Mouse (Mus musculus) limb, embryonic 11.5 days (tissue): ENCODE measurements around the gene Gdap1l1. TPM values are rescaled to one million over a fixed set of nuclear protein-coding genes. Genes with fewer than 3 reads are reported as not detected.

Experiments used
- ATAC-seq: fragments of 200-750 bp; cut with Nextera tagmentation; 2 replicates; pipeline ENCODE4 v1.8.0; 2017; ENCODE audit warnings: low read depth; ENCODE audit not compliant: insufficient number of reproducible peaks, low FRiP score, low TSS enrichment
- DNase-seq: peaks from one replicate; pipeline ENCODE4 v3.0.0-alpha.2; 2015; ENCODE audit warnings: low spot score
- H3K27ac ChIP-seq: fragments of 300-500 bp; sonication (generic); replicated peaks from 2 replicates; pipeline ENCODE4 v1.5.1; 2014; ENCODE audit warnings: low read depth, mild to moderate bottlenecking, low read length
- H3K27me3 ChIP-seq: fragments of 300-500 bp; sonication (generic); 2 replicates; pipeline ENCODE4 v1.6.1; 2014; ENCODE audit warnings: mild to moderate bottlenecking, low read length, mixed read lengths; ENCODE audit not compliant: control insufficient read depth, insufficient read depth
- H3K36me3 ChIP-seq: fragments of 300-500 bp; sonication (generic); 2 replicates; pipeline ENCODE4 v1.6.1; 2014; ENCODE audit warnings: mild to moderate bottlenecking, low read length, moderate library complexity, mixed read lengths; ENCODE audit not compliant: control insufficient read depth, insufficient read depth
- H3K4me1 ChIP-seq: fragments of 300-500 bp; sonication (generic); 2 replicates; pipeline ENCODE4 v1.6.1; 2014; ENCODE audit warnings: low read length, mixed read lengths; ENCODE audit not compliant: control insufficient read depth, insufficient read depth
- H3K4me2 ChIP-seq: fragments of 300-500 bp; sonication (generic); 2 replicates; pipeline ENCODE4 v1.6.1; 2014; ENCODE audit warnings: low read depth, mild to moderate bottlenecking, moderate library complexity; ENCODE audit not compliant: severe bottlenecking
- H3K4me3 ChIP-seq: fragments of 300-500 bp; sonication (generic); 2 replicates; pipeline ENCODE4 v1.5.1; 2014; ENCODE audit warnings: low read depth, low read length
- H3K9ac ChIP-seq: fragments of 300-500 bp; sonication (generic); 2 replicates; pipeline ENCODE4 v1.6.1; 2014; ENCODE audit warnings: mild to moderate bottlenecking, low read length
- H3K9me3 ChIP-seq: fragments of 300-500 bp; sonication (generic); 2 replicates; pipeline ENCODE4 v1.6.1; 2016; ENCODE audit warnings: low read length; ENCODE audit not compliant: control insufficient read depth
- WGBS: fragments of 180-500 bp; shearing (Covaris S2); extraction: QIAGEN DNeasy Blood & Tissue Kit; methylation state at CpG from one replicate; pipeline ENCODE4 v1.1.7; 2014; 5-methylcytosine and 5-hydroxymethylcytosine counted together
- polyA plus RNA-seq: library from polyadenylated mRNA; unstranded; fragments of >200 nt; fragmentation: Nextera tagmentation; extraction: Ambion mirVana; gene quantifications from 2 replicates; pipeline ENCODE4 v1.2.1, GENCODE M21; 2014

Gene Gdap1l1
- polyA plus RNA-seq, 1 experiment from 2014 or later, result 0.28 TPM

DNA sequence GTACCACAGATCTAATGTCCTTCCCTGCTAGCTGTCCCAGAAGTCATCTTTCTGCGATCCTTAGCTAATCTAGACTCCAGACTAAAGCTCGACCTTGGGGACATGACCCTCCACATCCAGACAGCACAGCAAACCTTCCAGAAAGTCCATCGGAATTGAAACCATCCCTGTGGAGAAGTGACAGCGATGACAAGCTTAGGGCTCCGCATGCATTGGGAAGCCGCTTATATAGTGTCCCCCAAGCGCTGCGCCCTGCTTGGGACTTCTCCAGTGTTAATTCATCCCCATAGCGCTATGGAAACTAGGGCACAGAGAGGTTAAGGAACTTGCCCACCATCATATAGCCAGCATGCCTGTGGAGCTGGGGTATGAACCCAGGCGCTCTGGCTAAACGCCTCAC is 24.5 kb downstream of the Gdap1l1 start:
- no peak overlapping the region for H3K4me3 ChIP-seq
- H3K9ac ChIP-seq, result no peak overlapping the region
- H3K27me3 ChIP-seq, result peaks cover 8% of the 10 kb centered on the region
- ATAC-seq (no peak), DNase-seq (no peak)
- H3K9me3 ChIP-seq, result no peaks in the 10 kb centered on the region
- H3K4me2 ChIP-seq, result no peak overlapping the region
- H3K27ac ChIP-seq, result no peak overlapping the region
- 71% methylated on average over 11 of the region's 11 CpGs for WGBS
- no peaks in the 10 kb centered on the region for H3K4me1 ChIP-seq
- H3K36me3 ChIP-seq, result no peaks in the 10 kb centered on the region

DNA sequence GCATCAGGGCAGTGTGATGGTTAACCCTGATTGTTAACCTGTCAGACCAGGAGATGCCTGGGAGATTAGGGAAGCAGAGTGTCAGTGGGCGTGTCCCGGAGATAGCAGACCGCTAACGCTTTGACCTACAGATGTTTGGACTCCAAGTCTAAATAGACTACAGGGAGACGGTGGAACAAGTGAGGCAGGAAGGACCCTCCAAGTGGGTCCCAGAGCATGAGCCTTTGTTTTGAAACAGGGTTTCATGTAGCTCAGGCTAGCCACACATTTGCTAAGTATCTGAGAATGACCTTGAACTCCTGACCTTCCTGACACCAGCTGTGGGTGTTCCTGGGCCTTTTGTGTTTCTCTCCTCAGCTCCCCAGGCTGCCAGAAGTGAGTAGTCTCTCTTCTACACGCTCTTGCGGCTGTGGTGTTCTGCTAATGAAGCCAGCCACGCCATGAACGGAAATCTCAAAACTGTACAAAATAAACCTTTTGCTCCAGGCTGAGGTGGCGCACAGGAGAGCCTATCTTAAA is 25.0 kb downstream of the Gdap1l1 start:
- no peak overlapping the region for H3K4me3 ChIP-seq
- no peak overlapping the region for H3K9ac ChIP-seq
- no peaks in the 10 kb centered on the region for H3K9me3 ChIP-seq
- no peak overlapping the region for H3K4me2 ChIP-seq
- H3K27me3 ChIP-seq, result peaks cover 8% of the 10 kb centered on the region
- WGBS, result 61% methylated on average over 10 of the region's 10 CpGs
- H3K27ac ChIP-seq, result no peak overlapping the region
- no peak for DNase-seq
- no peak for ATAC-seq
- no peaks in the 10 kb centered on the region for H3K36me3 ChIP-seq
- no peaks in the 10 kb centered on the region for H3K4me1 ChIP-seq

DNA sequence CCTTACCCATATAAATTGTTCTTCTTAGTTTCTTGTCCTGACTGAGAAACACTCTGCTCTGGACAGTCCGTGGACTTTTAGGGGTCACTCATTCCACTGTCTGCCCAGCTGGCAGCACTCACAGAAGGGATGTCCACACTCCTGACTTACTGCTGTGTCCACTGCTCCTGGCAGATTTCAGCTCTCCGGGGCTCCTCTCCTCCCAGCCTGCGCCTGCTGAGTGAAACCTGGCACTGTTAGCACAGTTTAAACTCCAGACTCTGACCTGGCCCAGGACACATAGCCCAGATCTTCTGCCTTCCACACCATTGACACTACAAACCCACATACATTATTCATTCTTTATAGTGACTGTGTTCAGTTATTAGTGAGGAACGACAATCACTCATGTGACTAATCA is 25.7 kb downstream of the Gdap1l1 start:
- Histone ChIP-seq H3K27ac (no peak overlapping the region), H3K4me2 (no peak overlapping the region), H3K4me3 (no peak overlapping the region), H3K27me3 (0 out of 2 replicates have a peak, but pooled peaks cover 3% of the 10 kb centered on the region), H3K9me3 (no peaks in the 10 kb centered on the region), H3K9ac (no peak overlapping the region), H3K4me1 (no peaks in the 10 kb centered on the region), H3K36me3 (peaks cover 2% of the 10 kb centered on the region; the same call in 1 of the 2 replicates)
- DNase-seq (no peak), ATAC-seq (no peak)
- 80% methylated on average over 4 of the region's 4 CpGs for whole genome bisulfite sequencing

DNA sequence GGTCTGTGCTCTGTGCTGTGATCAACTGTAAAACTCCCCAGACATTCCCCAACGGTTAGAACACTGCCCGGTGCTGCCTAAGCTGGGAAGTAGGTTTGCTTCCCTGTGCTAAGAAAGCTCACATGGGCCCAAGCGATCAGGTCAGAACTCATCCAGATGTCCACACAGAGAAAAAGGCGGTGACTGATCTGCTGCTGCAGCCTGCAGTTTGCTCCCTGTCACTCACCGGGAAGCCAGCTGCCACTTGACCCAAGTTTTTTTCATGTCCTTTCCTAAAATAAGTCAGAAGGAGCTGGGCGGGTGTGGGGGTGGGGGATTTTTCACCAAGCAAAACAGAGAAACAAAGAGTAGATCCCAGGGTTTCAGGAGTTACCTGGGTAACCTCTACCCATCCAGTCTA is 26.3 kb downstream of the Gdap1l1 start:
- H3K9me3 ChIP-seq, result no peaks in the 10 kb centered on the region
- no peak overlapping the region for H3K27ac ChIP-seq
- peaks cover 4% of the 10 kb centered on the region; the same call in 1 of the 2 replicates for H3K36me3 ChIP-seq
- DNase-seq, result no peak
- no peak overlapping the region for H3K9ac ChIP-seq
- no peaks in the 10 kb centered on the region for H3K27me3 ChIP-seq
- no peak overlapping the region for H3K4me3 ChIP-seq
- H3K4me1 ChIP-seq, result no peaks in the 10 kb centered on the region
- ATAC-seq, result no peak
- no peak overlapping the region for H3K4me2 ChIP-seq
- WGBS, result 64% methylated on average over 6 of the region's 6 CpGs

DNA sequence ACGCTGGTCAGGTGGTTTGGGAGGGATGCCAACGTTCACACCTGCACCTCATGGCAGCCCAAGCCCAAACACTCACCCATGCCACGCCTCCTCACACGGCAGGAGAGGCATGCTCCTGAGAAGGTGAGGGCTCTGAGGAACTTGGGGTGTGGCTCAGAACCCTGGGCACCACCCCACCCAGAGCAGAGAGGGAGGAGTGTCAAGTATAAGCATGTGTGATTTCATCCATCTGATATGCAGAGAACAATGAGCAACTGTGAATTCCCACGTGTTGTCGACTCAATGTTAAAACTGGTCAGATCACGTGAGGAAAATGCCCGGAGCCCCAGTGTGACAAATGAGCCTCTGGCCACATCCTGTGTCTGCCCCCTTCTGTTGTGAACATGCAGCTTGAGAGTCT is 28.5 kb downstream of the Gdap1l1 start:
- Histone ChIP-seq H3K27ac (no peak overlapping the region), H3K4me3 (no peak overlapping the region), H3K4me2 (no peak overlapping the region), H3K4me1 (peaks cover 2% of the 10 kb centered on the region; the same call in 1 of the 2 replicates), H3K9me3 (no peaks in the 10 kb centered on the region), H3K36me3 (peaks cover 4% of the 10 kb centered on the region; the same call in 1 of the 2 replicates), H3K27me3 (no peaks in the 10 kb centered on the region), H3K9ac (no peak overlapping the region)
- no peak for ATAC-seq
- 67% methylated on average over 8 of the region's 8 CpGs for WGBS
- no peak for DNase-seq

DNA sequence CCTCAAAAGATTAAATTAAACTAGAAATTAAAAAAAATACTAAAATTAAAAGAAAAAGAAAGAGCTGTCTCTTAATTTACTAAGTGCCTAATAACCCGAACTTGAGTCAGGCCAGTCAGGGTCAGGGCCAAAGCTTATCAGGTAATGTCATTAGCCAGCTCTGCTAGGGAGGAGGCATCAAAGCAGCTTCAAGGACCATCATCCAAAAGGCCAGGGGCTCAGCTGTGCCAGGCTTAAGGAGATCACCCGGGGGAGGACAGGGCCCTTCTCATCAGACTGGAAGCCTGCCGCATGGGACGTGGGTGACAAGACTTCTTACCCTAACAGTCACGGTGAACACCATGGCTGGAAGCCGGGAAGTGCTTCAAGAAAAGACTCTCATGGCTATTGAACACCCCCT is 29.3 kb downstream of the Gdap1l1 start:
- no peak for ATAC-seq
- Histone ChIP-seq H3K27ac (no peak overlapping the region), H3K9ac (no peak overlapping the region), H3K36me3 (peaks cover 4% of the 10 kb centered on the region; the same call in 1 of the 2 replicates), H3K9me3 (no peaks in the 10 kb centered on the region), H3K4me1 (peaks cover 3% of the 10 kb centered on the region; the same call in 1 of the 2 replicates), H3K4me3 (no peak overlapping the region), H3K4me2 (no peak overlapping the region), H3K27me3 (no peaks in the 10 kb centered on the region)
- no peak for DNase-seq
- 89% methylated on average over 6 of the region's 6 CpGs for WGBS

DNA sequence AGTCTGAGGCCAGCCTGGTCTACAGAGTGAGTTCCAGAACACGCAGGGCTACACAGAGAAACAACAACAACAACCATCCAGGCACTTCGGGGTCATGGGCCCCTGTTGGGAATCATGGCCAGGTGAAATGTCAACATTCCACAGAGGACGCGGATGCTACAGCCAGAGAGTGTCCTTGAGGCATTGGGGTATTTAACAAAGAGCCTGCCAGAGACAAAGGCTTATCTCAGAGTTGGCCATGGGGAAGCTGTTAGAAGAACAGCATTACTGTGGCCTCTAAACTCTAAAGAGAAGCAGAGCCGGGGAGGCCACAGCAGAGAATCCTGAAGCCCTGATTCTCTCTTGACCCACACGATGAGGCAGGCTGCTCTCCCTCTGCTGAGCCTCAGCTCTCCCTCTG is 30.6 kb downstream of the Gdap1l1 start:
- Histone ChIP-seq H3K4me3 (no peak overlapping the region), H3K36me3 (peaks cover 4% of the 10 kb centered on the region; the same call in 1 of the 2 replicates), H3K9ac (no peak overlapping the region), H3K27ac (no peak overlapping the region), H3K4me1 (peaks cover 3% of the 10 kb centered on the region; the same call in 1 of the 2 replicates), H3K27me3 (no peaks in the 10 kb centered on the region), H3K4me2 (no peak overlapping the region), H3K9me3 (no peaks in the 10 kb centered on the region)
- no peak for DNase-seq
- WGBS, result 96% methylated on average over 6 of the region's 6 CpGs
- no peak for ATAC-seq

DNA sequence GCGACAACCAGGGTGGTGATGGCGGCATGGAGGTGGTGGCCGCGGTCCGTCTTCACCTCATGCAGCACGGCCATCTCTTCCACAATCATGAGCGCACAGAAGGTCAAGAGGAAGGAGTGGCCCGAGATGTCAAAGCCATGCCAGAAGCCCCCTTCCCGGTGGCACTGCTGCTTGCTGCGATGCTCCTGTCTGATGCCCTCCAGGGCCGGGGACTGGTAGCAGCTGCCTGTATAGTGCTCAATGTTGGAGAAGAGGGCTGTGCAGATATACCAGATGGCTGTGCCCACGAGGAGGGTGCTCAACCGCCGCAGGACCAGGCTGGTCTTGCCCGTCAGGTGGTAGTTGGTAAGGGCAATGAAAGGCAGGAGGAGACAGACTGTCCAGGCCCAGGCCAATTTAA is 31.4 kb downstream of the Gdap1l1 start:
- H3K4me3 ChIP-seq, result no peak overlapping the region
- no peak overlapping the region for H3K27ac ChIP-seq
- ATAC-seq, result no peak
- no peak overlapping the region for H3K9ac ChIP-seq
- 94% methylated on average over 15 of the region's 15 CpGs for WGBS
- H3K4me2 ChIP-seq, result no peak overlapping the region
- H3K4me1 ChIP-seq, result peaks cover 3% of the 10 kb centered on the region; the same call in 1 of the 2 replicates
- H3K36me3 ChIP-seq, result peaks cover 4% of the 10 kb centered on the region; the same call in 1 of the 2 replicates
- H3K9me3 ChIP-seq, result no peaks in the 10 kb centered on the region
- no peaks in the 10 kb centered on the region for H3K27me3 ChIP-seq
- no peak for DNase-seq

DNA sequence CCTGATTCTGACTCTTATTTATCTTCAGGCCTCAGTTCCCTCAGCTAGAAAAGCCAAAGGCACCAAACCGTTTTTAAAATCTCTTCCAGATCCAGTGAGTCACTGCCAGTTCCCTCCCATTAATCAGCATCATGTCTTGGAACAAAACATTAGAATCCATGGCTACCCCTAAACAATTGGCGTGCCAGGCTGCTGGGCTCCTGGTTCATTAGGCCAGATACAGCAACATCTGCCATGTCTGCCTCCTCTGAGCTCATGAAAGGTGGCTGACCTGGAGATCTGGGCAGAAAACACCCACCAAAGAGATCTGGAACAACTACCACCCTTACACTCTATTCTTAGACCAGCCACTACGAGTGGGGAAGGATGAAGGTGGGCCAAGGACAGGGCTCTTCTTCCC is 32.9 kb downstream of the Gdap1l1 start:
- H3K27ac ChIP-seq, result no peak overlapping the region
- DNase-seq (no peak), ATAC-seq (no peak)
- no peak overlapping the region for H3K4me3 ChIP-seq
- H3K4me2 ChIP-seq, result peak overlapping the region; percentile 88; the same call in 1 of the 2 replicates
- H3K9me3 ChIP-seq, result no peaks in the 10 kb centered on the region
- 73% methylated on average over 3 of the region's 3 CpGs for WGBS
- peaks cover 4% of the 10 kb centered on the region; the same call in 1 of the 2 replicates for H3K36me3 ChIP-seq
- H3K4me1 ChIP-seq, result peaks cover 3% of the 10 kb centered on the region; the same call in 1 of the 2 replicates
- no peak overlapping the region for H3K9ac ChIP-seq
- H3K27me3 ChIP-seq, result no peaks in the 10 kb centered on the region
